Mouse (Mus musculus) embryonic facial prominence, embryonic 14.5 days (tissue): ENCODE data around the gene Col5a3. TPM values are rescaled to one million over a fixed set of nuclear protein-coding genes. Genes with fewer than 3 reads are reported as not detected.

Experiments used
- ATAC-seq: fragments of 200-750 bp; cut with Nextera tagmentation; 2 replicates; pipeline ENCODE4 v1.8.0; 2017; ENCODE audit warnings: low read depth, moderate number of reproducible peaks, moderate TSS enrichment
- DNase-seq: peaks from one replicate; pipeline ENCODE4 v3.0.0-alpha.2; 2015; ENCODE audit warnings: low spot score
- H3K27ac ChIP-seq: fragments of 300-500 bp; sonication (generic); replicated peaks from 2 replicates; pipeline ENCODE4 v1.5.1; 2014; ENCODE audit warnings: low read depth, mild to moderate bottlenecking, low read length, moderate library complexity
- H3K27me3 ChIP-seq: fragments of 300-500 bp; sonication (generic); replicated peaks from 2 replicates; pipeline ENCODE4 v1.6.1; 2014; ENCODE audit warnings: low read length; ENCODE audit not compliant: control insufficient read depth, insufficient read depth
- H3K36me3 ChIP-seq: fragments of 300-500 bp; sonication (generic); 2 replicates; pipeline ENCODE4 v1.6.1; 2014; ENCODE audit warnings: low read length, mixed read lengths; ENCODE audit not compliant: control insufficient read depth, insufficient read depth
- H3K4me1 ChIP-seq: fragments of 300-500 bp; sonication (generic); 2 replicates; pipeline ENCODE4 v1.6.1; 2014; ENCODE audit warnings: antibody characterized with exemption, low read length; ENCODE audit not compliant: control insufficient read depth, insufficient read depth
- H3K4me2 ChIP-seq: fragments of 300-500 bp; sonication (generic); 2 replicates; pipeline ENCODE4 v1.6.1; 2014; ENCODE audit warnings: low read depth, mild to moderate bottlenecking, low read length, moderate library complexity, mixed read lengths
- H3K4me3 ChIP-seq: fragments of 300-500 bp; sonication (generic); 2 replicates; pipeline ENCODE4 v1.5.1; 2014; ENCODE audit warnings: low read depth, mild to moderate bottlenecking, low read length
- H3K9ac ChIP-seq: fragments of 300-500 bp; sonication (generic); 2 replicates; pipeline ENCODE4 v1.6.1; 2014; ENCODE audit warnings: low read depth, mild to moderate bottlenecking, low read length, moderate library complexity, mixed read lengths
- H3K9me3 ChIP-seq: fragments of 300-500 bp; sonication (generic); 2 replicates; pipeline ENCODE4 v1.6.1; 2016; ENCODE audit warnings: low read length; ENCODE audit not compliant: control insufficient read depth
- WGBS: fragments of 180-500 bp; shearing (Covaris S2); extraction: QIAGEN DNeasy Blood & Tissue Kit; methylation state at CpG from one replicate; pipeline ENCODE4 v1.1.7; 2014; 5-methylcytosine and 5-hydroxymethylcytosine counted together
- polyA plus RNA-seq: library from polyadenylated mRNA; unstranded; fragments of >200 nt; fragmentation: Nextera tagmentation; extraction: Ambion mirVana; gene quantifications from 2 replicates; pipeline ENCODE4 v1.2.1, GENCODE M21; 2014

Col5a3 gene
- polyA plus RNA-seq, 1 experiment from 2014 or later, result 13.2 TPM

DNA sequence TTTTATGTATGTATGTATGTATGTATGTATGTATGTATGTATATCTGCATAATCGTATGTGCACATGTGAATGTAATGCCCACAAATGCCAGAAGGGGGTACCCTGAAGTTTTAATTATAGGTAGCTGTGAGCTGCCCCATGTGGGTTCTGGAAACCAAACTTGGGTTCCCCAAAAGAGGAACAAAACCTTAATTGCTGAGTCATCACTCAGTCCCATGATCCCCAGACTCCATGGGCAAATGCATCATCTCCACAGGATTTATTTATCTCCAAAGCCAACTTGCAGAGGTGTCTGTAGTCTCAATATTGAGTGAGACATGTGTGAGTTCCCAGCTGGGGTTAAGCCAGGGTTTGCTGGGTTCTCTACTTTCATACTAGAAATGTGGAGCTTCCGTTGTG, 77.6 kb downstream of the Col5a3 start:
- Histone ChIP-seq H3K9ac (no peak overlapping the region), H3K36me3 (no peaks in the 10 kb centered on the region), H3K4me1 (0 out of 2 replicates have a peak, but pooled peaks cover 3% of the 10 kb centered on the region), H3K9me3 (no peaks in the 10 kb centered on the region), H3K4me2 (no peak overlapping the region), H3K27me3 (no peaks in the 10 kb centered on the region; the same call in 1 of the 2 replicates), H3K27ac (no peak overlapping the region), H3K4me3 (no peak overlapping the region)
- ATAC-seq (no peak), DNase-seq (no peak)
- 89% methylated on average over 2 of the region's 2 CpGs for WGBS

DNA sequence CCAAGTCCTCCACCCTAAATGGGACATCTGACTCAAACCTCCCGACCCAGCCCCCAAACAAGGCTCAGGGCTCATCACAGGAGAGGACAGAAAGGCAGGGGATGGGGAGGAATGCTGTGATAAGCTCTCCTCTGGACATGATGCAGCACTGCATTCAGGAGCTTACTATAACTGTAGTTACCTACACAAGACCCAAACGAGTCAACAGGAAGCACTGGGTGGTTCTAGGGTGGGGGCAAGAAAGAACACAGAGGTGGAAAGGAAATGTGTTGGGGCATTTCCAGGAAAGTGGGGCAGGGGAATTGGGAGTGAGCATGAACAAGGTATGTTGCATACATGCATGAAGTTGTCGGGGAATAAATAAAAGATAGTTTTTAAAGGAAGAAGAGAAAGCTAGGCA, 80.2 kb downstream of the Col5a3 start:
- DNase-seq (no peak), ATAC-seq (no peak)
- WGBS, result 71% methylated on average over 3 of the region's 3 CpGs

DNA sequence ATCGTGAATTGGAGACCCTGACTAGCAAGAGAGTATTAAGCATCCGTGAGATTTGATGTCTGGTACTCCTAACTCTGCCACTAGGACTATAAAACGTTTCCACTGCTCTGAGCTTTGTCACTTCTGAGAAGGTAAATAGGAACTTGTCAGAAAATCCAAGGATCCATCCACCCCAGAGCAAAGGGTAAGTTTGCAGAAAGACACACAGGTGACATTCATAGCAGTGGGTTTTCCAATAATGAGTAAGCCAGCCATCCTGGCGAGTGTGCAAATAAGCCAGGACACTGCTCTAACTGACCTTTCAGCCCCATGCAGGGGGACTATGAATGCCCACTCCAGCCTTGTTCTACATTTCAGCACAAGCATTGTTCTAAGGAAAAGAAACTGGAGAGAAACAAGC, 83.1 kb downstream of the Col5a3 start:
- H3K27ac ChIP-seq, result no peak overlapping the region
- WGBS, result 70% methylated on average over 4 of the region's 4 CpGs
- 0 out of 2 replicates have a peak, but pooled peaks cover 6% of the 10 kb centered on the region for H3K4me1 ChIP-seq
- H3K9ac ChIP-seq, result no peak overlapping the region
- no peak overlapping the region for H3K4me3 ChIP-seq
- H3K36me3 ChIP-seq, result no peaks in the 10 kb centered on the region
- H3K4me2 ChIP-seq, result no peak overlapping the region
- no peak for ATAC-seq
- H3K27me3 ChIP-seq, result peaks cover 23% of the 10 kb centered on the region
- no peaks in the 10 kb centered on the region for H3K9me3 ChIP-seq
- no peak for DNase-seq

More for the DNA sequence above, 80.2 kb downstream of the Col5a3 start:
- H3K36me3 ChIP-seq, result no peaks in the 10 kb centered on the region
- H3K9ac ChIP-seq, result no peak overlapping the region
- no peaks in the 10 kb centered on the region for H3K4me1 ChIP-seq
- no peak overlapping the region for H3K4me3 ChIP-seq
- no peak overlapping the region for H3K27ac ChIP-seq
- H3K9me3 ChIP-seq, result no peaks in the 10 kb centered on the region
- H3K4me2 ChIP-seq, result no peak overlapping the region
- no peaks in the 10 kb centered on the region; the same call in 1 of the 2 replicates for H3K27me3 ChIP-seq

DNA sequence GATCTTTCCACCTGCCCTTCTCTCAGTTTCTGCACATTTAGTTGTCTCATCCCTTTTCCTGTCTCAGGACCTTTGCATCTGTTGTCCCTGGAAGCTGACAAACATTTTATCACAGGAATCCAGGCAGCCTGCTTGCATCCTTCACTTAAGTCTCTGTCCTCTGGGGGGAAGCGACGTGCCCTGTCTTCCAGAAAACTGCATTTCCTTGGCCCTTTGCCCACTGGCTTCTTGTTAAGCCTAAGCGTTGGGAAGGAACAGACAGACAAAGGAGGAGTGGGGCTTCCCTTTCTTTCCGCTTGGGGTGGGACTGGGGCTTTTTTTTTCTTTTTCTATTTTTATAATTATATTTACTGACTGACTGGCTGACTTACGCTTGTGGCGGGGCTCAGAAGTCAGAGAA, 85.4 kb downstream of the Col5a3 start:
- DNase-seq (peak; percentile 66), ATAC-seq (no peak)
- Histone ChIP-seq H3K27ac (no peak overlapping the region), H3K9me3 (no peaks in the 10 kb centered on the region), H3K9ac (no peak overlapping the region), H3K27me3 (peaks cover 46% of the 10 kb centered on the region), H3K4me3 (no peak overlapping the region), H3K4me1 (peaks cover 12% of the 10 kb centered on the region), H3K36me3 (no peaks in the 10 kb centered on the region), H3K4me2 (no peak overlapping the region)
- 44% methylated on average over 6 of the region's 6 CpGs for WGBS

DNA sequence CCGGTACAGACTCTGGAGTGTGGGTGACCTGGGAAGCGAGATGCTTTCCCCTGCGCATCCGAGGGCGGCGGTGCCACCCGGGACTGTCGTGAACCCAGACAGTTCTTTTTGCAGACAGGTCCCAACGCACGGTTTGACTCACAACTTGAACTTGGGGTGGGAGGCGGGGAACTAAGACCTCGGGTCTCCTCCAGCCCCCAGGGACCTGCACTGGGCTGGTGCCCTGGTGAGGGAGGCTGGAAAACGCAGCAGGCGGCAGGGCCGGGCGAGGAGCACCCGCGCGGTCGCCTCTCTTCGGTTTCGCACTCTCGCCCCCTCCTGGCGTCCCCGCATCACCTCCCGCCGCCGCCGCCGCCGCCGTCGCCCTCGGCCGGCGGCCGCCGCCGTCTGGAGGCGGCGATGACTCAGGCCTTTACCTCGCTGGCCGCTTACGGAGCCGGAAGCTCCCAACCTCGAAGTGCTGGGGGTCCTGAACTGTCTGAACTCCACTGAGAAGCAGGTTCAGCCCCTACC, 87.2 kb downstream of the Col5a3 start:
- Histone ChIP-seq H3K4me2 (peak overlapping the region; percentile 94), H3K27me3 (peaks cover 51% of the 10 kb centered on the region), H3K9me3 (no peaks in the 10 kb centered on the region), H3K9ac (peak overlapping the region; percentile 58), H3K36me3 (no peaks in the 10 kb centered on the region), H3K4me3 (peak overlapping the region; percentile 54), H3K27ac (no peak overlapping the region), H3K4me1 (peaks cover 12% of the 10 kb centered on the region)
- WGBS, result 1% methylated on average over 29 of the region's 46 CpGs
- DNase-seq (peak; percentile 54), ATAC-seq (peak; percentile 73)

DNA sequence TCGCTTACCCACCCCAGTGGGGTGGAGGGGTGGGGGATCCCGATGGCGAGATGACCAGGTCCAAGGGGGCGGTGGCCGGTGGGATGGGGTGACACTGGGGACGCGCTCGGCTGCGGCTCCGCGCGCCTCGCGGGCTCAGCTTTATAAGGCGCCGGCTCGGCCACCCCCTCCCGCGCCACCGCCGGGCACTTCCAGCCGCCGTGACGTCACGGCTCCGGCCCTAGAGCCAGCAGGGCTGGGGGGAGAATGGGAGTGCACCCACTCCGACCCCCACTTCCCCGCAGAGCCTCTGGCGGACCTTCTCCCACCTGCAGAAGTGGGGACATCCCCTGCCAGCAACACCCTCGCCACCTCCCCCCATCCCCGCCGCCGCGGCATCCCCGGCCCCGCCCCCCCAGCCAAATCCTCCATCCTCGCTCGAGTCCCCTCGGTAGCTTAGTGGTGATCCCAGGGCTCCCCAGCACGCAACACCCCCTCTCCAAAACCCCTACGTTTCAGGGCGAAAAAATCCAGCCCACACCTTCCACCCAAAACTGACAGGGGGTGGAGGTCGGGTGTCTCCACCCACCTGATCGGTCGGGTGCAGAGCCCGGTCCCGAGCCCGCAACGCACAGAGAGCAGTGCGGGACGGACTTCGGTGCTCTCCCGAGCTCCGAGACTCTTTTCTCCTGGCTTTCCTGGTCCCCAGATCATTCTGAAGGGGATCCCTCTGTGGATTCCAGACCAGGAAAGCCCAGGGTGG, 87.8 kb downstream of the Col5a3 start:
- peaks cover 51% of the 10 kb centered on the region for H3K27me3 ChIP-seq
- H3K36me3 ChIP-seq, result no peaks in the 10 kb centered on the region
- DNase-seq, result no peak
- peaks cover 12% of the 10 kb centered on the region for H3K4me1 ChIP-seq
- H3K27ac ChIP-seq, result no peak overlapping the region
- H3K4me2 ChIP-seq, result peak overlapping the region; percentile 94
- peak overlapping the region; percentile 58 for H3K9ac ChIP-seq
- WGBS, result 0% methylated on average over 16 of the region's 54 CpGs
- peak overlapping the region; percentile 54 for H3K4me3 ChIP-seq
- H3K9me3 ChIP-seq, result no peaks in the 10 kb centered on the region
- ATAC-seq, result peak; percentile 16; the same call in 1 of the 2 replicates

DNA sequence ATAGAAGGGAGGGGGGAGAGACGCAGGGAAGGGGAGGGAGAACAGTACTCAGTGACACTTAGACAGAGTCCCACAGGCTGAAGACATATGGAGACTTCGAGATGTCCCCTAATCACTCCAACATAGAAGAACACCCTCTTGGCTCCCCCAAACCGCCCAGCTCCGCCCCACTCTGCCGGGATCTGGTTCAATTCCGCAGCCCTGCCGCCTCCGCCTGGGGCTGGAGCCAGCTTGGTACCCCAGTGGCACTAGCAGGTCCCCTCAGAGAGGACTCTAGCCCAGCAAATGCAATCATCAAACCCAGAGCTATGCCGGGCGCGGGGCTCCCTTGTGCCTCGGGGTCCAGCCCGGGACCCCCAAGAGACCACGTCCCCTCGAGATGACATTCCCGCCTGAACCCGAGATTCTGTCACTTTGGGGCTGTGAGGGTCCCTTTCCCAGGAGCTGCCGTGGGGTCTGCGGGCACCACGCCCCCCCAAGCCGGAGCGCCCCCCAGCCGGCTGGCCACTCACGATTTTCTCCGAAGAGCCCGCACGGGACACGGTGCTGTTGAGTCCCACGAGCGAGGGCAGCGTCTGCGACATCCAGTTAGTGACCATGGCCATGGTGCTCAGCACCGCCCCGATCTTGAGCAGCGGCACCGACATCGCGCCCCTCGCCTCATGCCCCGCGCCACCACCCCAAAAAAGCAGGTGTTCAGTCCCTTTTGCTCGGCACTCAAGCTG, 88.6 kb downstream of the Col5a3 start:
- no peaks in the 10 kb centered on the region for H3K9me3 ChIP-seq
- H3K36me3 ChIP-seq, result no peaks in the 10 kb centered on the region
- peaks cover 51% of the 10 kb centered on the region for H3K27me3 ChIP-seq
- ATAC-seq (0 out of 2 replicates have a peak, but pooled peaks have one; percentile 5), DNase-seq (no peak)
- peak overlapping the region; percentile 54 for H3K4me3 ChIP-seq
- H3K9ac ChIP-seq, result peak overlapping the region; percentile 58
- peak overlapping the region; percentile 94 for H3K4me2 ChIP-seq
- peaks cover 12% of the 10 kb centered on the region for H3K4me1 ChIP-seq
- 2% methylated on average over 29 of the region's 42 CpGs for WGBS
- no peak overlapping the region for H3K27ac ChIP-seq

DNA sequence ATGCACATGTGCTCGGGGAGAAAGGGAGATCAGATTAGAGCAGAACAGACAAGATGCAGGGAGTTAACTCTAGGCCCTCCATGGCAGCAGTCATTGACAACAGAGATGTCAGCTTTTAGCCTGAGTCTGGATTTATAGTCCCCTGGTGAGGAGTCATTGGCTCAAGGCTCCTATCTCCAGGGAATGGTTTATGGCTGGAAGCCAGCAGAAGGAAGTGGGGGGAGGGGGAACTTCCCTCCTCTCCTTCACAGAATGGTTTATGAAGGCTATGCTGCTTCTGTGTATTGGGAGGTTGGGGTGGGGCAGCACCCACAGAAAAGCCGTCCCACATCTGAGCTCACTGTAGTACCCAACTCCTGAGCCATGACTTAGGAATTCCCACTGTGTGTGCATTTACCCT, 93.3 kb downstream of the Col5a3 start:
- no peak for ATAC-seq
- peaks cover 3% of the 10 kb centered on the region; the same call in 1 of the 2 replicates for H3K9me3 ChIP-seq
- no peak for DNase-seq
- peaks cover 26% of the 10 kb centered on the region for H3K27me3 ChIP-seq
- WGBS, result 66% methylated on average over 2 of the region's 2 CpGs
- no peak overlapping the region for H3K4me3 ChIP-seq
- no peak overlapping the region for H3K27ac ChIP-seq
- H3K9ac ChIP-seq, result no peak overlapping the region
- H3K36me3 ChIP-seq, result no peaks in the 10 kb centered on the region
- H3K4me2 ChIP-seq, result no peak overlapping the region
- H3K4me1 ChIP-seq, result peaks cover 5% of the 10 kb centered on the region
